Mouse (Mus musculus): ENCODE data around the gene Rasgrp3.

The Rasgrp3 gene

GRCm38 (mm10) chr17:75503031-75503430 is 67.3 kb downstream of the Rasgrp3 start:
- no peak for DNase-seq (ENCODE audit: low spot score)

GRCm38 (mm10) chr17:75505053-75505452 is 69.4 kb downstream of the Rasgrp3 start:
- no peak for DNase-seq (ENCODE audit: low spot score)

- DNase-seq (ENCODE audit: low spot score) = no peak
These were observed 70.5 kb downstream of the Rasgrp3 start for GRCm38 (mm10) chr17:75506097-75506675.

GRCm38 (mm10) chr17:75506708-75507641 is 71.3 kb downstream of the Rasgrp3 start:
- DNase-seq (ENCODE audit: low spot score) = no peak

- DNase-seq (ENCODE audit: low spot score) = no peak
These were observed 73.6 kb downstream of the Rasgrp3 start for GRCm38 (mm10) chr17:75509257-75509656.

DNA sequence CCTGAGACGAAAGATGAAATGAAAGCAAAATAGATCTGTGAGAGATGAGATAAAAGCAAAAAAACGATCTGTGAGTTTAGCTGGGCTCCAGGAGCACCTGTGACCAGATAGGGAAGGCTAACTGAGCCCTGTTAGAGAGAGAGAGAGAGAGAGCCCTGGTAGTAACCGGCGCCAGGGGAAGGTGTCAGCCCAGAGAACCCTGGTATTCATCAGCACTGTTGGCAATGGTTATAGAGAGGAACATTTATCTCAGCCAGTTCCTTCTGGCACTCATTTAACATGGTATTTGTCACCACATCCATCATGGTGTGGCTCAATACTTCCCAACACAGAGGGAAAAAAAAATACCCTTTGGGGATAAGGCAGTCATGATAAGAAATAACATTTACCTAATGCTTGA is 80.9 kb downstream of the Rasgrp3 start:
- no peak for DNase-seq (ENCODE audit: low spot score)

- DNase-seq (ENCODE audit: low spot score) = no peak
These were observed 82.6 kb downstream of the Rasgrp3 start for GRCm38 (mm10) chr17:75518181-75518901.

GRCm38 (mm10) chr17:75519239-75519900 is 83.7 kb downstream of the Rasgrp3 start:
- no peak for DNase-seq (ENCODE audit: low spot score)

GRCm38 (mm10) chr17:75521236-75521842 is 85.6 kb downstream of the Rasgrp3 start:
- no peak for DNase-seq (ENCODE audit: low spot score)

- DNase-seq (ENCODE audit: low spot score) = no peak
These were observed 86.8 kb downstream of the Rasgrp3 start for GRCm38 (mm10) chr17:75522347-75523065.

DNA sequence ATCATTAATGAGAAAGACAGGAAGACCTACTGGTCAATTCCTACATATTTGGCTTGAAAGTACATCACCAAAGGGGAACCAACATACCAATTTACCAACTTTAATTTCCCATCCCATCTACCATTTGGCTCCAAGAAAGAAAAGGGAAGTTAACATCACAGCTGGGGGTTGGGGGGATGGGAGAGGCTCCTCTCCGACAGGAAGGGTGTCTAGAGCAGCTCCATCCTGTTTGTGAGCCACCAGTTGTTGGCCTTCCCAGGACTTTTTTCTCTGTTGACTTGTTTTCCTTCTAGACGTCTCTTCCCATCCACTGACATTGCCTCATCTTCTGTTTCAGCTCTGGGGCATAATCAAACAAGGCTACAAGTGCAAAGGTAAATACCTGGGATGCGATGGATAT is 88.1 kb downstream of the Rasgrp3 start:
- DNase-seq (ENCODE audit: low spot score) = peak; percentile 39

GRCm38 (mm10) chr17:75526411-75526810 is 90.7 kb downstream of the Rasgrp3 start:
- DNase-seq (ENCODE audit: low spot score) = no peak

GRCm38 (mm10) chr17:75529222-75529935 is 93.7 kb downstream of the Rasgrp3 start:
- DNase-seq (ENCODE audit: low spot score) = no peak

- DNase-seq (ENCODE audit: low spot score) = no peak
These were observed 96.8 kb downstream of the Rasgrp3 start for GRCm38 (mm10) chr17:75532469-75532986.

DNA sequence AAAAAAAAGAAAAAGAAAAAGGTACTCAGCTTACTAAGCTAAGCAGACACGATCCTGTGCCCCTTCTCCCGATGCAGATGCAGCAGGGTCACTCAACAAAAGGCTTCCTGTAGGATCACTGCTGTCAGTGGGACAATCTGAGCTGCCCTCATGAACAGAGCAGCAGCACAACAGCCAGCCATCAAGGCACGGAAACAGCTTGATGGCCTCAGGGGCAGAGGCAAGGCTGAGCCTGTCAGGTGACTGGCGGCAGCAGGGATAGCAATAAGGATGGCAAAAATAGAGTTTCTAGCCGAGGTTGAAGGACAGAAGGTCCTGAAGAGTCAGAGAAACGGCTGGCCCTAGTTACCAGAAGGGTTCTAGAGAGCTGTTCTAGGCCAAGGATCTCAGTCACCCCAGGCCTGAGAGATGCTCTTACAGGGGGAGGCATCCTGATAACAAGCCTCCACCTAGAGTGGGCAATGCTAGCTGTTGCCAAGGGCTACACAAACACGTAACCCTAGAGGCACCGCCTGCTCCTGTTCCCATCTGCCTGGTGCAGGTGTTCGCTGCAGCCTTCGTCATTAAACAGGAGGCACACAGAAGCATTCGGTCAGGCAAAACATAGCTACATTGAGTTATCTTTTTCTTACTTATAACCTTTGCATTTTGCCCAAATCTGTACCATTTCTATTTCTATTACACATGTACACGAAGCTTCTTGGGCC is 98.8 kb downstream of the Rasgrp3 start:
- no peak for DNase-seq (ENCODE audit: low spot score)

- DNase-seq (ENCODE audit: low spot score) = no peak
These were observed 99.9 kb downstream of the Rasgrp3 start for GRCm38 (mm10) chr17:75535612-75536011.

GRCm38 (mm10) chr17:75536396-75537049 is 100.8 kb downstream of the Rasgrp3 start:
- DNase-seq (ENCODE audit: low spot score) = peak; percentile 70

DNA sequence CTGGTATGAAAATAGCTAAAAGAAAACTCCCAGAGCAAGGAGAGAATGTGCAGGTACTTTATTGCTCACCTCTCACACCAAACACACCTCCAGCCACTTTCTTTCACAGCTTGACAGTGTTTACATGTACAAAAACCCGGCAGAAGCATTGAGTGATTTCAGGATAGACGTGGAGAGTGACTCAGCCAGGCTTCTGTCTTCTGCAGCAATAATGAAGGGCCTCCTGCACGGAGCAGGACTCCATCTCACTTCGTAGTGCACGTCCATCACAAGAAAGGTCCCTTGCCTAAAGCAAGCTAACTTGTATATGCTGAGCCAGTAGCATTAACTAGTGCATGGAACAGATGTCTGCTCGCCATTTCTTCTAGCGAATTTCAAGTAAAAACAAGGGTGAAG is 101.4 kb downstream of the Rasgrp3 start:
- DNase-seq (ENCODE audit: low spot score) = no peak

DNA sequence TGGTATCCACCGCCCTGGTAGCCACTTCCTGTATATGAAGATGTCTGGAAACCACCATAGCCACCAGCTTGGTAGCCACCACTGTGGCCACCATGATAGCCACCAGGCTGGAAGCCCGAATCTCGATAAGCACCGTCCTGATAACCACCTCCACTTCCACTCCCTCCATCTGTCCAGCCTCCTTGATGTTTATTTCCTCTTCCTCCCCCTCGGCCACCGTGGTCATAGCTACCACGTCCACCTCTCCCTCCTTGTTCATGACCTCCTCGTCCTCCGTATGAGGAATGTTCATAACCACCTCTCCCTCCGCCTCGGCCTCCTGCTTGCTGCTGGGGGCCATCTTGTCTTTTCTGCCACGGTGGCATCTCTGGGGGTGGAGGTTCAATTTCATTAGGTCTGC is 102.7 kb downstream of the Rasgrp3 start:
- no peak for DNase-seq (ENCODE audit: low spot score)
